Mouse (Mus musculus): ENCODE results near the gene Sinhcaf.

DNA sequence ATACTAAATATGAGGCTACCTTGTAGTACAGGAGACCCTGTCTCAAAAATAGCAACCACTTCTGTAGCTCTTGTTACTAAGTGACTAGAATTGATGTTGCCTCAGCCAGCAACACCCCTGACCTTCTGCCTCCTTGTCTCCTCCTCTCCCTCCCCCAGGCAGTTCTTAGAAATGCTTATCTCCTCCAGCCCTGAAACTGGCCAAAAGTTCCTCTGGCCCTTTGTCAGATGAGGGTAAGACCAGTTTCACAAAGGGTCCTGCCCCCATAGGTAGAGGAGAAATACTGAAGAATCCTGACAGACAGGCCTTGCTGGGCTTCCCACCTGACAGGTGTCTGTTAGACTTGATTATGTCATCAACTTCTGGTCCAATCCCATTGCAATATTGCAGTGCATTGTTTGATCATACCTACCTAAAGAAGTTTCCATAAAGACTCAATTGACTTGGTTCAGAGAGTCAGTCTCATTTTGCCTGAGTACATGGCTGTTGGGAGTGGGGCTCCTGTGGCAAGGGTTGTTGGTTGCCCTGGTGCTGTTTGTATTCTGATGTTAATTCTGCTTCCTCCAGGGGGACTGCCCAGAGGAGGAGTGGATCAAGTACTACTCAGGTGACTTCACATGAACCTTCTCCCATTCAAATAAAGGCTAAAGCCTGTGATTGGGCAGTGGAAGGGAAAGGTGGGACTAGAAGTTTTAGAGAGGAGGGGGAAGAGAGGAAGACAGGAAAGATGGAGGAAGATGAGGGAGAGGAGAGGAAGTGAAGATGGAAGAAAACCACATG is 9.6 kb upstream of the Sinhcaf start:
- no peak for TF ChIP-seq CTCF (IDR thresholded peaks at IDR 0.05; ENCODE audit: insufficient read depth, low read length)
- TF ChIP-seq POLR2A (IDR thresholded peaks at IDR 0.05; ENCODE audit: borderline replicate concordance, extremely low read depth, low read depth, low read length), result no peak

Data from lung, adult 2 months (tissue).